Mouse (Mus musculus): ENCODE measurements around the gene Snapin. TPM values are rescaled to one million over a fixed set of nuclear protein-coding genes. Genes with fewer than 3 reads are reported as not detected.

Gene Snapin
- polyA plus RNA-seq, 1 experiment from 2014 or later = 65.8 TPM

DNA sequence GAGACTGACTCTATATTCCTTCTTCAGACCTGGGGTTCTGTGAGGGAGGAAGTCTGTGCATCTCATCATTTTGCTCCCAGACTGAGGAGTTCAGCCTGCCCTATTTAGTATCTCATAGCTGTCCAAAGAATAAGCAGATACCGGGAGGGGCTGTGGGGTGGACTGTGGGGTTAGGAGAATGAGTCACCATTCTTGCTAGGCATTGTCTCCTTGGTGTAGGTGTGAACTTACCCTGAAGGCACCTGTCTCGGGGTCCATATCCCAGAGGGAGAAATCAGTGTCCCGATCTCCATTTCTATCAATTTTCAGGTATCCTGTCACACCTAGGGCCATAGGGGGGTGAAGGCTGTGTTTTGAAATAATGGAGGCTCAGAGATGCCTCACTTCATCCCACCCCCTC, 28.9 kb downstream of the Snapin start:
- H3K9me3 ChIP-seq (replicated peaks; ENCODE audit: control insufficient read depth, low read length) = no peaks in the 10 kb centered on the region
- ATAC-seq (replicated peaks; ENCODE audit: insufficient number of reproducible peaks, low FRiP score, low TSS enrichment, low read depth) = no peak
- 77% methylated on average over 3 of the region's 3 CpGs for WGBS

DNA sequence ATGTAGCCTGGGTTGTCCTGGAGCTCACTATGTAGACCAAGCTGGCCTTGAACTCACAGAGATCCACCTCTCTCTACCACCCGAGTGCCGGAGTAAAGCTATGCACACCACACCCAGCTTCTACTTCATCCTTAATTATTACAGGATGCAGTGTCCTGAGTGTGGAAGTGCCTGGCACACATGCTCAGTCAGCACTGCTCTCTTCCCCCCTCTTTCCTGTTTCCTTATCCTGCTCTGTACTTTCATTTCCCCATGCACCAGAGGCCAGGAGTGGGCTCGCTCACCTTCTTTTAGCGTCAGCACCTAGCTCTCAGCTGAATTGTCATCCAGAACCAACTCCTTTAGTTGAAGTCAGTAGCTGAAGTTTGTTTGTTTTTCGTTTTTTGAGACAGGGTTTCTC, 30.5 kb downstream of the Snapin start:
- Histone ChIP-seq H3K36me3 (replicated peaks; ENCODE audit: control insufficient read depth, insufficient read depth, low read depth, low read length) (no peaks in the 10 kb centered on the region), H3K27ac (replicated peaks; ENCODE audit: low read depth, low read length) (no peak overlapping the region), H3K9me3 (replicated peaks; ENCODE audit: control insufficient read depth, low read length) (no peaks in the 10 kb centered on the region), H3K4me3 (ENCODE audit: low read depth, low read length) (no peak overlapping the region), H3K27me3 (ENCODE audit: control insufficient read depth, insufficient read depth, low read length) (peaks cover 20% of the 10 kb centered on the region), H3K9ac (replicated peaks; ENCODE audit: low read length) (no peak overlapping the region), H3K4me2 (ENCODE audit: low read depth, low read length) (no peak overlapping the region), H3K4me1 (ENCODE audit: control insufficient read depth, insufficient read depth, low read length) (peaks cover 4% of the 10 kb centered on the region)
- WGBS = 65% methylated on average over 5 of the region's 5 CpGs
- no peak for ATAC-seq (replicated peaks; ENCODE audit: insufficient number of reproducible peaks, low FRiP score, low TSS enrichment, low read depth)
- DNase-seq (ENCODE audit: low spot score) = no peak

More for the DNA sequence above, 28.9 kb downstream of the Snapin start:
- Histone ChIP-seq H3K9ac (replicated peaks; ENCODE audit: low read length) (no peak overlapping the region), H3K36me3 (replicated peaks; ENCODE audit: control insufficient read depth, insufficient read depth, low read depth, low read length) (no peaks in the 10 kb centered on the region), H3K27me3 (ENCODE audit: control insufficient read depth, insufficient read depth, low read length) (peaks cover 30% of the 10 kb centered on the region), H3K27ac (replicated peaks; ENCODE audit: low read depth, low read length) (no peak overlapping the region), H3K4me2 (ENCODE audit: low read depth, low read length) (no peak overlapping the region), H3K4me3 (ENCODE audit: low read depth, low read length) (no peak overlapping the region), H3K4me1 (ENCODE audit: control insufficient read depth, insufficient read depth, low read length) (peaks cover 5% of the 10 kb centered on the region)
- DNase-seq (ENCODE audit: low spot score) = no peak

DNA sequence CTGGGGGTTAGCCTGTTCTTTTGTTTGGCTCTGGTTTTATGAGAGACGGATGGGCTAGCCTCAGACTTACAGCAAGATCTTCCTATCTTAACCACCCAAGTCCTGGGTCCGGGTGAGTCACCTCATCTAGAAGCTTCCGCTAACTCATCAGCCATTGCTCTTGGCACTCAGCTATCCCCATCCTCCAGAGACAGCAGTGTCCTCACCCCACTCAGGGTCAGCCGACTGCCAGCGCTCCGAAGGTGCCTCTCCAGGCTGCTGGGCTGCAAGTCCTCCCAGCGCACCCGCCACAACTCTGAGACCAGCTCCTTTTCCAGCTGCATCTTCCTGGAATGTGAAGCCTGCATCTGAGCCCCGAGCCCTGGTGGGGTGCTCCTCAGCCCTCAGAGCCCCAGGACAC, 31.1 kb downstream of the Snapin start:
- no peak overlapping the region for H3K9ac ChIP-seq (replicated peaks; ENCODE audit: low read length)
- no peaks in the 10 kb centered on the region for H3K9me3 ChIP-seq (replicated peaks; ENCODE audit: control insufficient read depth, low read length)
- WGBS = 83% methylated on average over 9 of the region's 9 CpGs
- DNase-seq (ENCODE audit: low spot score) = no peak
- no peak overlapping the region for H3K4me2 ChIP-seq (ENCODE audit: low read depth, low read length)
- no peaks in the 10 kb centered on the region for H3K36me3 ChIP-seq (replicated peaks; ENCODE audit: control insufficient read depth, insufficient read depth, low read depth, low read length)
- no peak for ATAC-seq (replicated peaks; ENCODE audit: insufficient number of reproducible peaks, low FRiP score, low TSS enrichment, low read depth)
- H3K27me3 ChIP-seq (ENCODE audit: control insufficient read depth, insufficient read depth, low read length) = peaks cover 15% of the 10 kb centered on the region
- no peak overlapping the region for H3K4me3 ChIP-seq (ENCODE audit: low read depth, low read length)
- H3K27ac ChIP-seq (replicated peaks; ENCODE audit: low read depth, low read length) = no peak overlapping the region
- no peaks in the 10 kb centered on the region for H3K4me1 ChIP-seq (ENCODE audit: control insufficient read depth, insufficient read depth, low read length)

DNA sequence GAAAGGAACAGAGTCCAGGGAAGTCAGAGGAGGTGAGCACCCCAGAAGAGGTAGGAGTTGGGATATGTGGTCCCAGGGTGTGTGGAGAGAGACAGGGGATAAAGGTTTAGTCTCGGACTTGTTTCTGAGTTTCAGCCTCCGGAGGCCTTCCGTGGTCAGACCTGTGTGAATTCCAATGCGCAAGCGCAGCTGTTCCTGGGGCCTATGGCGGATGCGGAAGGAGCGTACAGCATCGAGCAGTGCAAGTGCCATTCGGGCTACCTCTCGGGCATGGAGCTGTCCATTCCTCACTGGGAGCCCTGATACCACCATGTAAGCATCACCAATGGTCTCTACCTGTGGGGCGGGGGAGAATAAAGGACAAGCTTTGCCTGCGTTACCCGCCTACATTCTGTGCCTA, 35.9 kb downstream of the Snapin start:
- no peaks in the 10 kb centered on the region for H3K36me3 ChIP-seq (replicated peaks; ENCODE audit: control insufficient read depth, insufficient read depth, low read depth, low read length)
- H3K4me2 ChIP-seq (ENCODE audit: low read depth, low read length) = no peak overlapping the region
- WGBS = 88% methylated on average over 14 of the region's 14 CpGs
- no peaks in the 10 kb centered on the region for H3K9me3 ChIP-seq (replicated peaks; ENCODE audit: control insufficient read depth, low read length)
- H3K9ac ChIP-seq (replicated peaks; ENCODE audit: low read length) = no peak overlapping the region
- H3K4me3 ChIP-seq (ENCODE audit: low read depth, low read length) = no peak overlapping the region
- no peaks in the 10 kb centered on the region for H3K4me1 ChIP-seq (ENCODE audit: control insufficient read depth, insufficient read depth, low read length)
- ATAC-seq (replicated peaks; ENCODE audit: insufficient number of reproducible peaks, low FRiP score, low TSS enrichment, low read depth) = no peak
- no peaks in the 10 kb centered on the region for H3K27me3 ChIP-seq (ENCODE audit: control insufficient read depth, insufficient read depth, low read length)
- no peak for DNase-seq (ENCODE audit: low spot score)
- H3K27ac ChIP-seq (replicated peaks; ENCODE audit: low read depth, low read length) = no peak overlapping the region

DNA sequence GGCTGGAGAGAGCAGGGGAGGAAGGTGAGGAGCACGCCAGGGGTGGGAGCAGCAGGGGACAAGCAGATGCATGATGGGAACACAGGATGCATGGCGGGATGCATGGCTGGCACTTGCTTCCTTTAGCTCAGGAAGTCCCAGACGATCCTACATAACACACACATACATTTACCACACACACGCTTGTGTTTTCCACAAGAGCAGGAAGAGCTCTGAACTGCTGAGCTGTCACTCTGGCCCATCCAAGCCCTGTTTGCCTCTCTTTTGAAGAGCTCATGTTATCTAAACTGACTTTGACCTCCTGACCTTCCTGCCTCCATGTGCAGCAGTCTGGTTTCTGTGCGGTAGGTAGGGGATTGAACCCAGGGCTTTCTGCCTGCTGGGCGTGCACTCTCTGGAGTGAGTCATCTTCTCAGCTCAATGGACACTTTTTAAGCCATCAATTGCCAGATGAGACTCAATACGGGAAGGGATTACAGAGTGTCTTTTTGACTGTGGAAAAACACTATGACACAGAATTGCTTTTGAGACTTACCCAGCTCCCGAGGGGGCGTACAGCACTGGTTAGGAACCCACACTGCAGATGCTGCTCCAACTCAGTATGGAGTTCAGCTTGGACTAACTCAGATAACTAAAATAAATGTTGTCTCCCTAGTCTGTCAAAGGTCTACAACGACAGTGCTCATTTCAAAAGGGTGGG, 39.3 kb downstream of the Snapin start:
- WGBS = 47% methylated on average over 10 of the region's 10 CpGs
- Histone ChIP-seq H3K4me1 (ENCODE audit: control insufficient read depth, insufficient read depth, low read length) (no peaks in the 10 kb centered on the region; the same call in 1 of the 2 replicates), H3K4me3 (ENCODE audit: low read depth, low read length) (no peak overlapping the region), H3K4me2 (ENCODE audit: low read depth, low read length) (no peak overlapping the region), H3K9ac (replicated peaks; ENCODE audit: low read length) (no peak overlapping the region), H3K27me3 (ENCODE audit: control insufficient read depth, insufficient read depth, low read length) (no peaks in the 10 kb centered on the region), H3K9me3 (replicated peaks; ENCODE audit: control insufficient read depth, low read length) (no peaks in the 10 kb centered on the region), H3K27ac (replicated peaks; ENCODE audit: low read depth, low read length) (no peak overlapping the region), H3K36me3 (replicated peaks; ENCODE audit: control insufficient read depth, insufficient read depth, low read depth, low read length) (no peaks in the 10 kb centered on the region)
- ATAC-seq (replicated peaks; ENCODE audit: insufficient number of reproducible peaks, low FRiP score, low TSS enrichment, low read depth) = no peak
- no peak for DNase-seq (ENCODE audit: low spot score)

DNA sequence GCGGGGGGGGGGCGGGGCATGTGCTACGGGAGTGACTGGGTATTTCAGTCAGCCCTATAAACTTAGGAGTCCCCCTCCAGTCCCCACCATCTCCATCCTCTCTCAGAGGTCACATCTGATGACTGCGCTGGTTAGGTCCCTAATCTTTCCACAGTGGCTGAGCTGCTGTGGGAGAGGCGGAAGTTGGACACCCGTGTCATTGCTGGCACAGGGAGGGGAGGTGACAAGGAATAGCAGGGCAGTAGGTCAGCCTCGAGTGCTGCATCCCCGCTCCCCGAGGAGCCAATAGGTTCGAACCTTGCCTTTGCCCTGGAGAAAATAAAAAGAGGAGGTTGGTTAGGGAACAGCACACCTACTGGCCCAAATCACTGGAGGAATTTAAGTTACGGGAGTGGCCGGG, 40.0 kb downstream of the Snapin start:
- DNase-seq (ENCODE audit: low spot score) (no peak), ATAC-seq (replicated peaks; ENCODE audit: insufficient number of reproducible peaks, low FRiP score, low TSS enrichment, low read depth) (no peak)
- H3K27me3 ChIP-seq (ENCODE audit: control insufficient read depth, insufficient read depth, low read length) = no peaks in the 10 kb centered on the region
- 30% methylated on average over 12 of the region's 12 CpGs for WGBS
- no peaks in the 10 kb centered on the region for H3K9me3 ChIP-seq (replicated peaks; ENCODE audit: control insufficient read depth, low read length)
- H3K36me3 ChIP-seq (replicated peaks; ENCODE audit: control insufficient read depth, insufficient read depth, low read depth, low read length) = no peaks in the 10 kb centered on the region
- H3K27ac ChIP-seq (replicated peaks; ENCODE audit: low read depth, low read length) = no peak overlapping the region
- H3K4me3 ChIP-seq (ENCODE audit: low read depth, low read length) = no peak overlapping the region
- H3K4me2 ChIP-seq (ENCODE audit: low read depth, low read length) = no peak overlapping the region
- H3K9ac ChIP-seq (replicated peaks; ENCODE audit: low read length) = 0 out of 2 replicates have a peak overlapping the region, but pooled peaks have one; percentile 9
- H3K4me1 ChIP-seq (ENCODE audit: control insufficient read depth, insufficient read depth, low read length) = no peaks in the 10 kb centered on the region; the same call in 1 of the 2 replicates

DNA sequence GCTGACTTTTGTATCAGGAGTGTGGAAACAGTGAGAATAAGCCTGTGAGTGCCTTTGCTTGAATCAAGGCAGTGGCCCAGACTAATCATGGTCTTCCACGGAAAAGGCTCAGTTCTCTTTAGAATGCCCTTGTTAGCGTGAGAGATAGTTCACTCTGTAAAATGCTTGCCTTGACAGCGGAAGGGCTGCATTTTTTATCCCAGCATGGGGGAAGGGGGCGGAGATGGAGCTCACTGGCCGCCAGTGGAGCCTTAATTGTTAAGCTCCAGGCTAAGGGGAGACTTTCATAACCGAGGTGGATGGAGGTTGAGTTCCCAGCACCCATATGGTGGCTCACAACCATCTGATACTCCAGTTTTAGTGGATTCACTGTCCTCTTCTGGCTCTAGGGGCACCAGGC, 42.2 kb downstream of the Snapin start:
- Histone ChIP-seq H3K27ac (replicated peaks; ENCODE audit: low read depth, low read length) (no peak overlapping the region), H3K4me2 (ENCODE audit: low read depth, low read length) (no peak overlapping the region), H3K27me3 (ENCODE audit: control insufficient read depth, insufficient read depth, low read length) (no peaks in the 10 kb centered on the region), H3K36me3 (replicated peaks; ENCODE audit: control insufficient read depth, insufficient read depth, low read depth, low read length) (no peaks in the 10 kb centered on the region), H3K4me1 (ENCODE audit: control insufficient read depth, insufficient read depth, low read length) (no peaks in the 10 kb centered on the region; the same call in 1 of the 2 replicates), H3K9me3 (replicated peaks; ENCODE audit: control insufficient read depth, low read length) (no peaks in the 10 kb centered on the region), H3K4me3 (ENCODE audit: low read depth, low read length) (no peak overlapping the region), H3K9ac (replicated peaks; ENCODE audit: low read length) (no peak overlapping the region)
- DNase-seq (ENCODE audit: low spot score) (no peak), ATAC-seq (replicated peaks; ENCODE audit: insufficient number of reproducible peaks, low FRiP score, low TSS enrichment, low read depth) (no peak)
- 36% methylated on average over 6 of the region's 6 CpGs for WGBS

DNA sequence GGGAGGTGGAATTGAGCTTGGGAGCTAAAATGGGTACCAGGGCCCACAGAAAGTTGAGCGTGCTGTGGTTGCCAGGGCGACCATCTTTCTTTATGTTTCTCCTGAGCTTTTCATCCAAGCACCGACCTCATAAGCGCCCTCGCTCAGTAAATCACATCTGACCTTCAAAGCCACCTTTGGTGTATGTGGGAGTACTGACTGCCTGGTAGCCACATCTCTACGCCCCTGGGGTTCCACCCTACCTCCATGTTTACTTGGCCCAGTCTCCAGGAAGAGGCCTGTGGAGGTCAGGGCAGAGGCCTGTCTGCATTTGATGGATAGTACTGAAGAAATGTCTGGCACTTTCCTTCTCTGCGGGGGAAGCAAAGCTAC, 43.7 kb downstream of the Snapin start:
- no peaks in the 10 kb centered on the region for H3K27me3 ChIP-seq (ENCODE audit: control insufficient read depth, insufficient read depth, low read length)
- peak overlapping the region; percentile 43 for H3K9ac ChIP-seq (replicated peaks; ENCODE audit: low read length)
- peak overlapping the region; percentile 80 for H3K27ac ChIP-seq (replicated peaks; ENCODE audit: low read depth, low read length)
- no peaks in the 10 kb centered on the region; the same call in 1 of the 2 replicates for H3K4me1 ChIP-seq (ENCODE audit: control insufficient read depth, insufficient read depth, low read length)
- WGBS = 41% methylated on average over 7 of the region's 7 CpGs
- peak overlapping the region; percentile 29 for H3K4me2 ChIP-seq (ENCODE audit: low read depth, low read length)
- no peaks in the 10 kb centered on the region for H3K36me3 ChIP-seq (replicated peaks; ENCODE audit: control insufficient read depth, insufficient read depth, low read depth, low read length)
- DNase-seq (ENCODE audit: low spot score) (no peak), ATAC-seq (replicated peaks; ENCODE audit: insufficient number of reproducible peaks, low FRiP score, low TSS enrichment, low read depth) (0 out of 2 replicates have a peak, but pooled peaks have one; percentile 6)
- H3K9me3 ChIP-seq (replicated peaks; ENCODE audit: control insufficient read depth, low read length) = no peaks in the 10 kb centered on the region
- peak overlapping the region; percentile 13; the same call in 1 of the 2 replicates for H3K4me3 ChIP-seq (ENCODE audit: low read depth, low read length)
